Mouse (Mus musculus) neural tube, embryonic 14.5 days (tissue): ENCODE data around the gene Hipk2. TPM values are rescaled to one million over a fixed set of nuclear protein-coding genes. Genes with fewer than 3 reads are reported as not detected.

Experiments used
- ATAC-seq: fragments of 200-750 bp; cut with Nextera tagmentation; 2 replicates; pipeline ENCODE4 v1.8.0; 2017; ENCODE audit warnings: low read depth, mild to moderate bottlenecking, moderate TSS enrichment, moderate library complexity
- H3K27ac ChIP-seq: fragments of 300-500 bp; sonication (generic); 2 replicates; pipeline ENCODE4 v1.5.1; 2014; ENCODE audit warnings: low read depth, mild to moderate bottlenecking, control low read depth, low read length, moderate library complexity, mixed read lengths
- H3K27me3 ChIP-seq: fragments of 300-500 bp; sonication (generic); 2 replicates; pipeline ENCODE4 v1.6.1; 2014; ENCODE audit warnings: low read length; ENCODE audit not compliant: control insufficient read depth, insufficient read depth
- H3K36me3 ChIP-seq: fragments of 300-500 bp; sonication (generic); 2 replicates; pipeline ENCODE4 v1.6.1; 2014; ENCODE audit warnings: low read length, mixed read lengths; ENCODE audit not compliant: control insufficient read depth, insufficient read depth
- H3K4me1 ChIP-seq: fragments of 300-500 bp; sonication (generic); 2 replicates; pipeline ENCODE4 v1.6.1; 2014; ENCODE audit warnings: low read length; ENCODE audit not compliant: control insufficient read depth, insufficient read depth
- H3K4me2 ChIP-seq: fragments of 300-500 bp; sonication (generic); 2 replicates; pipeline ENCODE4 v1.6.1; 2014; ENCODE audit warnings: mild to moderate bottlenecking, low read depth, low read length, control low read depth
- H3K4me3 ChIP-seq: fragments of 300-500 bp; sonication (generic); 2 replicates; pipeline ENCODE4 v1.5.1; 2014; ENCODE audit warnings: low read depth, low read length, control low read depth, mixed read lengths
- H3K9ac ChIP-seq: fragments of 300-500 bp; sonication (generic); replicated peaks from 2 replicates; pipeline ENCODE4 v1.6.1; 2014; ENCODE audit warnings: low read depth, mild to moderate bottlenecking, control low read depth, low read length, mixed read lengths
- H3K9me3 ChIP-seq: fragments of 300-500 bp; sonication (generic); 2 replicates; pipeline ENCODE4 v1.6.1; 2016; ENCODE audit warnings: low read length; ENCODE audit not compliant: control insufficient read depth
- WGBS: fragments of 180-500 bp; shearing (Covaris S2); extraction: QIAGEN DNeasy Blood & Tissue Kit; methylation state at CpG from one replicate; pipeline ENCODE4 v1.1.7; 2014; 5-methylcytosine and 5-hydroxymethylcytosine counted together
- polyA plus RNA-seq: library from polyadenylated mRNA; unstranded; fragments of >200 nt; fragmentation: Nextera tagmentation; extraction: Ambion mirVana; gene quantifications from 2 replicates; pipeline ENCODE4 v1.2.1, GENCODE M21; 2014

Gene Hipk2
- polyA plus RNA-seq, 1 experiment from 2014 or later, result 41.4 TPM

GRCm38 (mm10) chr6:38698233-38698889 is 177.6 kb downstream of the Hipk2 start:
- Histone ChIP-seq H3K9ac (no peak overlapping the region), H3K27ac (no peak overlapping the region), H3K9me3 (no peaks in the 10 kb centered on the region), H3K4me2 (no peak overlapping the region), H3K4me1 (no peaks in the 10 kb centered on the region), H3K4me3 (no peak overlapping the region), H3K27me3 (no peaks in the 10 kb centered on the region), H3K36me3 (peaks cover 51% of the 10 kb centered on the region)
- 96% methylated on average over 18 of the region's 18 CpGs for WGBS
- no peak for ATAC-seq

- H3K36me3 ChIP-seq, result peaks cover 40% of the 10 kb centered on the region
- no peak overlapping the region for H3K4me2 ChIP-seq
- no peak for ATAC-seq
- H3K9me3 ChIP-seq, result no peaks in the 10 kb centered on the region
- WGBS, result 73% methylated on average over 9 of the region's 9 CpGs
- no peaks in the 10 kb centered on the region for H3K27me3 ChIP-seq
- H3K4me3 ChIP-seq, result no peak overlapping the region
- H3K4me1 ChIP-seq, result no peaks in the 10 kb centered on the region
- no peak overlapping the region for H3K27ac ChIP-seq
- no peak overlapping the region for H3K9ac ChIP-seq
Observed at GRCm38 (mm10) chr6:38696570-38696969, 179.4 kb downstream of the Hipk2 start.

- 31% methylated on average over 9 of the region's 9 CpGs for WGBS
- H3K4me1 ChIP-seq, result no peaks in the 10 kb centered on the region
- H3K4me2 ChIP-seq, result no peak overlapping the region
Observed at GRCm38 (mm10) chr6:38695380-38696054, 180.4 kb downstream of the Hipk2 start.

GRCm38 (mm10) chr6:38692556-38692955 is 183.4 kb downstream of the Hipk2 start:
- Histone ChIP-seq H3K4me1 (no peaks in the 10 kb centered on the region), H3K27me3 (no peaks in the 10 kb centered on the region), H3K9me3 (no peaks in the 10 kb centered on the region), H3K4me2 (no peak overlapping the region), H3K36me3 (peaks cover 18% of the 10 kb centered on the region; the same call in 1 of the 2 replicates), H3K4me3 (no peak overlapping the region), H3K27ac (no peak overlapping the region), H3K9ac (no peak overlapping the region)
- ATAC-seq, result no peak
- 95% methylated on average over 6 of the region's 6 CpGs for WGBS

More at GRCm38 (mm10) chr6:38695380-38696054, 180.4 kb downstream of the Hipk2 start:
- ATAC-seq, result peak; percentile 76
- H3K27ac ChIP-seq, result no peak overlapping the region
- H3K36me3 ChIP-seq, result peaks cover 40% of the 10 kb centered on the region
- no peaks in the 10 kb centered on the region for H3K27me3 ChIP-seq
- H3K9ac ChIP-seq, result no peak overlapping the region
- no peaks in the 10 kb centered on the region for H3K9me3 ChIP-seq
- H3K4me3 ChIP-seq, result no peak overlapping the region

- Histone ChIP-seq H3K4me3 (no peak overlapping the region), H3K4me1 (no peaks in the 10 kb centered on the region), H3K9ac (no peak overlapping the region), H3K4me2 (no peak overlapping the region), H3K27me3 (no peaks in the 10 kb centered on the region), H3K9me3 (no peaks in the 10 kb centered on the region), H3K36me3 (peaks cover 14% of the 10 kb centered on the region; the same call in 1 of the 2 replicates), H3K27ac (no peak overlapping the region)
- 95% methylated on average over 5 of the region's 5 CpGs for WGBS
- no peak for ATAC-seq
Observed at GRCm38 (mm10) chr6:38691052-38691451, 184.9 kb downstream of the Hipk2 start.

- ATAC-seq, result no peak
- Histone ChIP-seq H3K36me3 (peaks cover 14% of the 10 kb centered on the region; the same call in 1 of the 2 replicates), H3K9me3 (no peaks in the 10 kb centered on the region), H3K4me1 (no peaks in the 10 kb centered on the region), H3K4me2 (no peak overlapping the region), H3K27me3 (no peaks in the 10 kb centered on the region), H3K9ac (no peak overlapping the region), H3K27ac (no peak overlapping the region), H3K4me3 (no peak overlapping the region)
- 79% methylated on average over 4 of the region's 4 CpGs for WGBS
Observed at GRCm38 (mm10) chr6:38690615-38691014, 185.3 kb downstream of the Hipk2 start.

- ATAC-seq, result peak; percentile 67; the same call in 1 of the 2 replicates
Observed at GRCm38 (mm10) chr6:38688841-38689240, 187.1 kb downstream of the Hipk2 start.

GRCm38 (mm10) chr6:38687216-38687615 is 188.7 kb downstream of the Hipk2 start:
- ATAC-seq, result no peak

More at GRCm38 (mm10) chr6:38688841-38689240, 187.1 kb downstream of the Hipk2 start:
- H3K4me2 ChIP-seq, result no peak overlapping the region
- no peak overlapping the region for H3K9ac ChIP-seq
- H3K4me1 ChIP-seq, result no peaks in the 10 kb centered on the region
- 78% methylated on average over 10 of the region's 10 CpGs for WGBS
- H3K9me3 ChIP-seq, result no peaks in the 10 kb centered on the region
- no peak overlapping the region for H3K27ac ChIP-seq
- peaks cover 8% of the 10 kb centered on the region; the same call in 1 of the 2 replicates for H3K36me3 ChIP-seq
- no peak overlapping the region for H3K4me3 ChIP-seq
- H3K27me3 ChIP-seq, result no peaks in the 10 kb centered on the region

GRCm38 (mm10) chr6:38682532-38682931 is 193.4 kb downstream of the Hipk2 start:
- H3K27ac ChIP-seq, result no peak overlapping the region
- ATAC-seq, result no peak
- no peaks in the 10 kb centered on the region for H3K36me3 ChIP-seq
- H3K4me2 ChIP-seq, result no peak overlapping the region
- no peak overlapping the region for H3K4me3 ChIP-seq
- no peaks in the 10 kb centered on the region for H3K4me1 ChIP-seq
- no peaks in the 10 kb centered on the region for H3K27me3 ChIP-seq
- WGBS, result 89% methylated on average over 2 of the region's 2 CpGs
- H3K9ac ChIP-seq, result no peak overlapping the region
- no peaks in the 10 kb centered on the region for H3K9me3 ChIP-seq

More at GRCm38 (mm10) chr6:38687216-38687615, 188.7 kb downstream of the Hipk2 start:
- Histone ChIP-seq H3K27ac (no peak overlapping the region), H3K4me3 (no peak overlapping the region), H3K9me3 (no peaks in the 10 kb centered on the region), H3K36me3 (peaks cover 4% of the 10 kb centered on the region; the same call in 1 of the 2 replicates), H3K27me3 (no peaks in the 10 kb centered on the region), H3K9ac (no peak overlapping the region), H3K4me2 (no peak overlapping the region), H3K4me1 (no peaks in the 10 kb centered on the region)
- 64% methylated on average over 11 of the region's 11 CpGs for WGBS
